Mouse (Mus musculus) splenic B cell, adult 2 months (primary cell): ENCODE results near the gene Slc22a4.
"Not testable (repeated sequence)": the region's sequence is repeated elsewhere in the genome, so short reads cannot be mapped to it uniquely, and the experiment has no call there.

Experiments
- DNase-seq: peaks from one replicate; pipeline ENCODE4 v3.0.0-alpha.2; 2011; ENCODE audit warnings: low read depth, low spot score
- H3K27me3 ChIP-seq: 2 replicates; pipeline ENCODE4 v1.6.1; 2012; ENCODE audit warnings: mild to moderate bottlenecking, low read length, moderate library complexity, mixed read lengths; ENCODE audit not compliant: control insufficient read depth, poor library complexity, insufficient read depth, severe bottlenecking
- H3K36me3 ChIP-seq: 2 replicates; pipeline ENCODE4 v1.6.1; 2012; ENCODE audit warnings: mild to moderate bottlenecking, low read length, moderate library complexity, mixed read lengths; ENCODE audit not compliant: control insufficient read depth, poor library complexity, insufficient read depth, severe bottlenecking

The Slc22a4 gene

GRCm38 (mm10) chr11:54028997-54029396, 1.1 kb upstream of the Slc22a4 start:
- Histone ChIP-seq H3K36me3 (no peaks in the 10 kb centered on the region), H3K27me3 (no peaks in the 10 kb centered on the region)
- no peak for DNase-seq

DNA sequence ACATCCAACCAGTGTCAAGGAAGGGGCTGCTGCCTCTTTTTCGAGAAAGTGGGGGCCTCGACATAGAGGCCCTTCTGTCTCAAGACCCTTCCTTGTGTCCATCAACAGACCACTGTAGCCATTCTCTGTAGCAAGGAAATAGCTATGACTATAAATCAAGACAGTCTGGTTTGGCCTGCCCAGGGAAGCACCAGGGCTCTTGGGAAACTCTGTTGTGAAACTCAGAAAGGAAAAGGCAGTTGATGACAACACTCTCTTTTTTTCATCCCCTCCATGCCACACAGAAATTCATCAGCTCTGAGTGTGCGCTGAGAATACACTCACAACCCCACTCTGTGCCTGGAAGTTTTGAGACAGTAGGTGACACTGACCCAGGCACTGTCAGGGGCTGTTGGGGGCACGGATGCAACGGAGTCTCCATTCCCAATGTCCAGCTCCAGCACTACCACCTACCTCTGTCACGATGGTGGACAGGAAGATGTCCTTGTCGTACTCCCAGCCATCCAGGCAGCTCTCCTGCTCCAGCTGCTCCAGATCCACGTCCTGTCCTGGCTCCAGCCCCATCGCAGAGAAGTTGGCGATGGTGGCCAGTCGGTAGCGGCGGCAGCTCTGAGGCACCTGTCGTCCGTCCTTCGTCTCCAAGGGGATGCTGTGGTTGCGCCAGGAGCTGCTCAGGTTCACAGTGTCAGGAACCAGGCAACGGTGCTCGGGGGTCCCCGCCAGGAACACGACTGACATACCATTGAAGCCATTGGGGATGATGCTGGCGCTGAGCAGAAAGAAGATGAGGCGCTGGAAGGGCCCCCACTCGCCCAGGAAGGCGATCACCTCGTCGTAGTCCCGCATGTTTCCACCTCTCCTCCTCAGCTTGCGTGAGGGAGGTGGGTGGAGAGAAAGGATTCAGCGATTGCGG, 503 bp downstream of the Slc22a4 start:
- Histone ChIP-seq H3K27me3 (no peaks in the 10 kb centered on the region), H3K36me3 (no peaks in the 10 kb centered on the region)
- DNase-seq, result no peak

DNA sequence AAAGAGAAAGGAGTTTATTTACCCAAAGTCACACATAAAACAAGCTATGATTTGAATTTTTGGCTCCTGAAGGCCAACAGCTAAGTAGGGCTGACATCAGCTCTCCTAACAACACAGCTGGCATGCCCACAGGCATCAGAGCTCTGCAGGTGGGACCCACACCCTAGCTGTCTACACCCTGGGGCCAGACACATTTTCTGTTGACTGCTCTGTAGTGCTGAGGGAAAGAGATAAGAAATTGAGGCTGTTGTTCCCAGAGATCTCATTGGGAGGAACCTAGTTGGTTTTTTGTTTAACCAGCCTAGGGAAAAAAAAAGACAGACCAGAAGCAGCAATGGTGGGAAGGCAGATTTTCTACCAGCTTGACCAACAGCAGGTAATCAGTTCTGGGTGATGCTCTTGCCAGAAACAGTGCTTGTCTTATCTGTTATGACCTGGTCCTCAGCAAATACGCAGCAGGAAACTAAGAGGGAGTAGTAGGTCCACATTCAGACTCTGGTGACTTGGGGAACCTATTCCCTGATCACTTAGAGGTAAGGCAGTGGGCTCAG, 1.3 kb downstream of the Slc22a4 start:
- no peak for DNase-seq
- H3K27me3 ChIP-seq, result no peaks in the 10 kb centered on the region
- H3K36me3 ChIP-seq, result no peaks in the 10 kb centered on the region

- Histone ChIP-seq H3K27me3 (no peaks in the 10 kb centered on the region), H3K36me3 (no peaks in the 10 kb centered on the region)
- DNase-seq, result no peak
These were observed 6.3 kb downstream of the Slc22a4 start for GRCm38 (mm10) chr11:54021396-54022093.

- Histone ChIP-seq H3K36me3 (no peaks in the 10 kb centered on the region), H3K27me3 (no peaks in the 10 kb centered on the region; the same call in 1 of the 2 replicates)
- DNase-seq, result no peak
These were observed 8.8 kb downstream of the Slc22a4 start for GRCm38 (mm10) chr11:54018893-54019732.

DNA sequence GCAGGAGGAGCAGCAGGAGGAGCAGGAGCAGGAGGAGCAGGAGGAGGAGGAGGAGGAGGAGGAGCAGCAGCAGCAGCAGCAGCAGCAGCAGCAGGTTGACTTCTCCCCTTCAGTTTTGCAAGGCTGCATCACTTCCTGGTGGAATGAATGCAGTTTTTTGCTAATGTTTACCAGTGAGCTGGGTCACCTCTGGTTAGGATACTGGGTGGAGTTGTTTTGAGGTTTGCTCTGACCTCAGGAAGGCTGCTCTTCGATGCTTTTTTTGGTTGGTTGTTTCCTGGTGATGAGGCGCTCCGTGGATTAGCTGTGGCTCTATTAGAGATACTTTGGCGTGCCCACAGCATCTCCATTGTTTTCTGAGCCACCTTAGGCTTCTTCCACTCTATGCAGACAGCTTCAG, 10.3 kb downstream of the Slc22a4 start:
- H3K36me3 ChIP-seq, result no peaks in the 10 kb centered on the region
- no peaks in the 10 kb centered on the region; the same call in 1 of the 2 replicates for H3K27me3 ChIP-seq
- DNase-seq, result no peak

GRCm38 (mm10) chr11:54016051-54016450, 11.8 kb downstream of the Slc22a4 start:
- DNase-seq, result no peak
- H3K36me3 ChIP-seq, result no peaks in the 10 kb centered on the region
- H3K27me3 ChIP-seq, result no peaks in the 10 kb centered on the region; the same call in 1 of the 2 replicates

GRCm38 (mm10) chr11:54012961-54013360, 14.9 kb downstream of the Slc22a4 start:
- Histone ChIP-seq H3K36me3 (no peaks in the 10 kb centered on the region), H3K27me3 (no peaks in the 10 kb centered on the region; the same call in 1 of the 2 replicates)
- DNase-seq, result no peak

GRCm38 (mm10) chr11:54011255-54011654, 16.6 kb downstream of the Slc22a4 start:
- Histone ChIP-seq H3K36me3 (no peaks in the 10 kb centered on the region), H3K27me3 (no peaks in the 10 kb centered on the region; the same call in 1 of the 2 replicates)
- DNase-seq, result no peak

GRCm38 (mm10) chr11:54008416-54008920, 19.4 kb downstream of the Slc22a4 start:
- DNase-seq, result no peak
- H3K36me3 ChIP-seq, result no peaks in the 10 kb centered on the region
- no peaks in the 10 kb centered on the region for H3K27me3 ChIP-seq

DNA sequence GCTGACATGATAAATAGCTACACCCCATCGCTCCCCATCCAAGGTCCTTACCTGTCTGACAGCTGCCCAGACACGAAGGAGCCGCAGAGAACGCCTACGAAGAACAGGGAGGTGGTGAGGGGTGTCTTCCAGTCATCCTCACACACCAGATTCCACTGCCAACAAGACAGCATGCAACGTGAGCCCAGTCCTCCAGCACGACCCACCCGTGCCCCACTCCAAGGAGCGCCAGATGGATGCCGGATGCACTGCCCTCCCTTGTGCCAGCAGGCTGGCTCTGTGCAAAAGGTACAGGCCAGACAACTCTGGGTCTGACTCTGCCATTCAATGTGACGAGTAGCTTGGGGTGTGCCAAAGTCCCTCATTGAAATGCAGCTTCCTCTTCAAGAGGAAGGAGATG, 20.2 kb downstream of the Slc22a4 start:
- H3K27me3 ChIP-seq, result no peaks in the 10 kb centered on the region
- DNase-seq, result no peak

DNA sequence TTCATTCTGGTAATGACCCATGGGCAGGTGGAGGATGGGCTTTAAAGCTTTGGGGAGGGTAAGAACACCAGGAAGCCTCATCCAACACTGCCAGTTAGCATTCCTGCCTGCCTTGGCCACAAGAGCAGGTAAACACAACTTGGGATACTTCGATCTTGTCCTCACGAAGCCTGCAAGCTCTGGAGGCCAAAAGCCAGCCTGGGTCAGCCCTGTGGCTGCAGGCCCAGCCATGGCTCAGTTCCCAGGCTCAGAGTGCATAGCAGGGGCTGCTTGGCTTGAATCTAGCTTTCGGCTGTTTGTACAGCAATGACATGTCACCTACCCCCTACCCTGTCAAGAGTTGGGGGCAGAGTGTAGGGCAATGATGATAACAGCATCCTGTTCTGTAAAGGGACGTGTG, 21.0 kb downstream of the Slc22a4 start:
- no peak for DNase-seq
- no peaks in the 10 kb centered on the region for H3K36me3 ChIP-seq
- H3K27me3 ChIP-seq, result no peaks in the 10 kb centered on the region

More for the DNA sequence above, 20.2 kb downstream of the Slc22a4 start:
- H3K36me3 ChIP-seq, result no peaks in the 10 kb centered on the region

- not testable (repeated sequence) for H3K27me3 ChIP-seq, H3K36me3 ChIP-seq, DNase-seq
These were observed 21.5 kb downstream of the Slc22a4 start for GRCm38 (mm10) chr11:54006362-54006761.

DNA sequence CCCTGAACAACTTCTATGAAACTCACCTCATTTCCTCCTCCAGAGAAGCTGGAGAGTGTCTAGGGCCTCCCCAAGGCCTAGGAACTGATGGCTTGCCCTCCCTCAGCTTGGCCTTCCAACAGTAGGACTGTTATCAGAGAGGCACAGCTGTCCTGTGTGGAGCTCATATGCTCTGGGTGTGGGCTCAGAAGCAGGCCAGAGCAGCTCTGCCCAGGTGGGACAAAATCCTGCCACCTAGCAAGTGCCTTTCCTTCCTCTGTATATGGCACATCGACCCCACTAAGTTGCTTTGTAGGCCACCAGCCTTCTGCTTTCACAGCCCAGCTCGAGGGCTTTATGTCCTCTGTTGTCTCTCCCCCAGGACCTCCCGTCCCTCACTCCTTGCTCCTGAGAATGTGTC, 23.2 kb downstream of the Slc22a4 start:
- Histone ChIP-seq H3K27me3 (no peaks in the 10 kb centered on the region), H3K36me3 (no peaks in the 10 kb centered on the region)
- DNase-seq, result no peak
